Mouse (Mus musculus) neural tube, embryonic 13.5 days (tissue): ENCODE data around the gene Gm21973. TPM values are rescaled to one million over a fixed set of nuclear protein-coding genes. Genes with fewer than 3 reads are reported as not detected.
A peak's percentile ranks its signal among the peaks of the same experiment; 100 is the strongest.

Experiments
- ATAC-seq: fragments of 200-750 bp; cut with Nextera tagmentation; 2 replicates; pipeline ENCODE4 v1.8.0; 2017; ENCODE audit warnings: low read depth, mild to moderate bottlenecking, moderate TSS enrichment, moderate library complexity
- H3K27ac ChIP-seq: fragments of 300-500 bp; sonication (generic); replicated peaks from 2 replicates; pipeline ENCODE4 v1.5.1; 2015; ENCODE audit warnings: moderate library complexity, mild to moderate bottlenecking, inconsistent platforms
- H3K27me3 ChIP-seq: fragments of 300-500 bp; sonication (generic); 2 replicates; pipeline ENCODE4 v1.6.1; 2015; ENCODE audit warnings: mild to moderate bottlenecking, inconsistent platforms
- H3K36me3 ChIP-seq: fragments of 300-500 bp; sonication (generic); 2 replicates; pipeline ENCODE4 v1.6.1; 2015; ENCODE audit warnings: mild to moderate bottlenecking, inconsistent platforms
- H3K4me1 ChIP-seq: fragments of 300-500 bp; sonication (generic); replicated peaks from 2 replicates; pipeline ENCODE4 v1.6.1; 2015; ENCODE audit warnings: inconsistent platforms
- H3K4me2 ChIP-seq: fragments of 300-500 bp; sonication (generic); 2 replicates; pipeline ENCODE4 v1.6.1; 2015; ENCODE audit warnings: inconsistent platforms, mild to moderate bottlenecking, moderate library complexity
- H3K4me3 ChIP-seq: fragments of 300-500 bp; sonication (generic); 2 replicates; pipeline ENCODE4 v1.5.1; 2015; ENCODE audit warnings: mild to moderate bottlenecking, inconsistent platforms
- H3K9ac ChIP-seq: fragments of 300-500 bp; sonication (generic); 2 replicates; pipeline ENCODE4 v1.6.1; 2015; ENCODE audit warnings: moderate library complexity, mild to moderate bottlenecking, inconsistent platforms
- H3K9me3 ChIP-seq: fragments of 300-500 bp; sonication (generic); 2 replicates; pipeline ENCODE4 v1.6.1; 2016; ENCODE audit warnings: inconsistent platforms
- WGBS: fragments of 180-500 bp; shearing (Covaris S2); methylation state at CpG from one replicate; pipeline ENCODE4 v1.1.7; 2015; 5-methylcytosine and 5-hydroxymethylcytosine counted together
- polyA plus RNA-seq: library from polyadenylated mRNA; unstranded; fragments of >200 nt; fragmentation: Nextera tagmentation; extraction: Ambion mirVana; gene quantifications from 2 replicates; pipeline ENCODE4 v1.2.1, GENCODE M21; 2015

The Gm21973 gene
- polyA plus RNA-seq, 1 experiment from 2014 or later, result not detected

GRCm38 (mm10) chr15:10338606-10339005 is 13.4 kb downstream of the Gm21973 start:
- H3K4me2 ChIP-seq, result no peak overlapping the region
- no peaks in the 10 kb centered on the region for H3K27me3 ChIP-seq
- no peaks in the 10 kb centered on the region for H3K9me3 ChIP-seq
- H3K36me3 ChIP-seq, result no peaks in the 10 kb centered on the region
- no peak overlapping the region for H3K9ac ChIP-seq
- ATAC-seq, result no peak
- H3K27ac ChIP-seq, result no peak overlapping the region
- 84% methylated on average over 3 of the region's 3 CpGs for WGBS
- H3K4me1 ChIP-seq, result no peaks in the 10 kb centered on the region
- H3K4me3 ChIP-seq, result no peak overlapping the region

GRCm38 (mm10) chr15:10347044-10347443 is 21.9 kb downstream of the Gm21973 start:
- Histone ChIP-seq H3K27me3 (no peaks in the 10 kb centered on the region), H3K27ac (no peak overlapping the region), H3K4me3 (no peak overlapping the region), H3K9me3 (no peaks in the 10 kb centered on the region), H3K9ac (no peak overlapping the region), H3K36me3 (no peaks in the 10 kb centered on the region), H3K4me2 (no peak overlapping the region), H3K4me1 (no peaks in the 10 kb centered on the region)
- 96% methylated on average over 6 of the region's 6 CpGs for WGBS
- ATAC-seq, result no peak

GRCm38 (mm10) chr15:10358039-10358948 is 33.1 kb downstream of the Gm21973 start, which contains the start of gene Agxt2:
Agxt2 (plus strand) TSS chr15:10358532.
- Histone ChIP-seq H3K9me3 (no peaks in the 10 kb centered on the region), H3K4me3 (no peak within 1 kb of the TSS), H3K36me3 (no peaks in the 10 kb centered on the region), H3K9ac (no peak within 1 kb of the TSS), H3K4me2 (no peak within 1 kb of the TSS), H3K27ac (no peak within 1 kb of the TSS), H3K4me1 (no peaks in the 10 kb centered on the region), H3K27me3 (no peaks in the 10 kb centered on the region)
- no peak for ATAC-seq
- WGBS, result 81% methylated on average over 9 of the region's 9 CpGs

- no peaks in the 10 kb centered on the region for H3K9me3 ChIP-seq
- whole genome bisulfite sequencing, result 94% methylated on average over 2 of the region's 2 CpGs
- H3K4me2 ChIP-seq, result no peak overlapping the region
- no peak overlapping the region for H3K27ac ChIP-seq
- no peak overlapping the region for H3K9ac ChIP-seq
- no peaks in the 10 kb centered on the region for H3K4me1 ChIP-seq
- H3K36me3 ChIP-seq, result no peaks in the 10 kb centered on the region
- no peaks in the 10 kb centered on the region for H3K27me3 ChIP-seq
- H3K4me3 ChIP-seq, result no peak overlapping the region
- no peak for ATAC-seq
Measured at GRCm38 (mm10) chr15:10366331-10366730, 41.2 kb downstream of the Gm21973 start.

GRCm38 (mm10) chr15:10375404-10375803 is 50.2 kb downstream of the Gm21973 start:
- Histone ChIP-seq H3K4me1 (no peaks in the 10 kb centered on the region), H3K27me3 (no peaks in the 10 kb centered on the region), H3K36me3 (no peaks in the 10 kb centered on the region), H3K4me2 (no peak overlapping the region), H3K9ac (no peak overlapping the region), H3K27ac (no peak overlapping the region), H3K4me3 (no peak overlapping the region), H3K9me3 (no peaks in the 10 kb centered on the region)
- 84% methylated on average over 3 of the region's 3 CpGs for WGBS
- no peak for ATAC-seq

- no peak overlapping the region for H3K4me2 ChIP-seq
- H3K4me1 ChIP-seq, result no peaks in the 10 kb centered on the region
- ATAC-seq, result no peak
Measured at GRCm38 (mm10) chr15:10378338-10378959, 53.3 kb downstream of the Gm21973 start.

GRCm38 (mm10) chr15:10379757-10380458 is 54.7 kb downstream of the Gm21973 start:
- H3K27ac ChIP-seq, result no peak overlapping the region
- H3K4me1 ChIP-seq, result no peaks in the 10 kb centered on the region
- no peak for ATAC-seq
- no peaks in the 10 kb centered on the region for H3K36me3 ChIP-seq
- H3K9ac ChIP-seq, result no peak overlapping the region
- WGBS, result 88% methylated on average over 3 of the region's 3 CpGs
- H3K27me3 ChIP-seq, result no peaks in the 10 kb centered on the region
- no peak overlapping the region for H3K4me2 ChIP-seq
- H3K4me3 ChIP-seq, result no peak overlapping the region
- H3K9me3 ChIP-seq, result no peaks in the 10 kb centered on the region

More at GRCm38 (mm10) chr15:10378338-10378959, 53.3 kb downstream of the Gm21973 start:
- Histone ChIP-seq H3K4me3 (no peak overlapping the region), H3K9ac (no peak overlapping the region), H3K27ac (no peak overlapping the region), H3K9me3 (no peaks in the 10 kb centered on the region), H3K27me3 (no peaks in the 10 kb centered on the region), H3K36me3 (no peaks in the 10 kb centered on the region)
- WGBS, result 84% methylated on average over 4 of the region's 4 CpGs

GRCm38 (mm10) chr15:10387263-10387662 is 62.1 kb downstream of the Gm21973 start:
- H3K9ac ChIP-seq, result no peak overlapping the region
- no peaks in the 10 kb centered on the region for H3K9me3 ChIP-seq
- 72% methylated on average over 2 of the region's 2 CpGs for WGBS
- no peak overlapping the region for H3K4me3 ChIP-seq
- ATAC-seq, result no peak
- H3K4me2 ChIP-seq, result no peak overlapping the region
- H3K36me3 ChIP-seq, result no peaks in the 10 kb centered on the region
- no peaks in the 10 kb centered on the region for H3K4me1 ChIP-seq
- no peaks in the 10 kb centered on the region for H3K27me3 ChIP-seq
- H3K27ac ChIP-seq, result no peak overlapping the region

GRCm38 (mm10) chr15:10399795-10400194 is 74.6 kb downstream of the Gm21973 start:
- Histone ChIP-seq H3K4me2 (no peak overlapping the region), H3K36me3 (no peaks in the 10 kb centered on the region), H3K9me3 (no peaks in the 10 kb centered on the region), H3K4me1 (no peaks in the 10 kb centered on the region), H3K27me3 (no peaks in the 10 kb centered on the region), H3K4me3 (no peak overlapping the region), H3K9ac (no peak overlapping the region), H3K27ac (no peak overlapping the region)
- ATAC-seq, result no peak
- 73% methylated on average over 2 of the region's 2 CpGs for WGBS

- peak; percentile 53; the same call in 1 of the 2 replicates for ATAC-seq
- 49% methylated on average over 3 of the region's 3 CpGs for WGBS
Measured at GRCm38 (mm10) chr15:10400415-10400814, 75.2 kb downstream of the Gm21973 start.

GRCm38 (mm10) chr15:10409842-10410241 is 84.7 kb downstream of the Gm21973 start:
- WGBS, result 88% methylated on average over 3 of the region's 3 CpGs
- no peak overlapping the region for H3K27ac ChIP-seq
- no peak overlapping the region for H3K9ac ChIP-seq
- no peaks in the 10 kb centered on the region for H3K9me3 ChIP-seq
- no peaks in the 10 kb centered on the region for H3K4me1 ChIP-seq
- no peak overlapping the region for H3K4me3 ChIP-seq
- H3K36me3 ChIP-seq, result no peaks in the 10 kb centered on the region
- no peaks in the 10 kb centered on the region for H3K27me3 ChIP-seq
- no peak for ATAC-seq
- no peak overlapping the region for H3K4me2 ChIP-seq

More at GRCm38 (mm10) chr15:10400415-10400814, 75.2 kb downstream of the Gm21973 start:
- Histone ChIP-seq H3K36me3 (no peaks in the 10 kb centered on the region), H3K9ac (no peak overlapping the region), H3K27me3 (no peaks in the 10 kb centered on the region), H3K4me1 (no peaks in the 10 kb centered on the region), H3K4me3 (no peak overlapping the region), H3K27ac (no peak overlapping the region), H3K9me3 (no peaks in the 10 kb centered on the region), H3K4me2 (no peak overlapping the region)

GRCm38 (mm10) chr15:10410881-10411280 is 85.7 kb downstream of the Gm21973 start:
- H3K36me3 ChIP-seq, result no peaks in the 10 kb centered on the region
- H3K9ac ChIP-seq, result no peak overlapping the region
- no peaks in the 10 kb centered on the region for H3K9me3 ChIP-seq
- no peak overlapping the region for H3K4me2 ChIP-seq
- ATAC-seq, result no peak
- no peak overlapping the region for H3K4me3 ChIP-seq
- H3K27me3 ChIP-seq, result no peaks in the 10 kb centered on the region
- no peak overlapping the region for H3K27ac ChIP-seq
- WGBS, result 87% methylated on average over 2 of the region's 2 CpGs
- no peaks in the 10 kb centered on the region for H3K4me1 ChIP-seq
